Mouse (Mus musculus): ENCODE measurements around the gene Zfp831. TPM values are rescaled to one million over a fixed set of nuclear protein-coding genes. Genes with fewer than 3 reads are reported as not detected.

The Zfp831 gene
- polyA plus RNA-seq, 1 experiment from 2014 or later = not detected

DNA sequence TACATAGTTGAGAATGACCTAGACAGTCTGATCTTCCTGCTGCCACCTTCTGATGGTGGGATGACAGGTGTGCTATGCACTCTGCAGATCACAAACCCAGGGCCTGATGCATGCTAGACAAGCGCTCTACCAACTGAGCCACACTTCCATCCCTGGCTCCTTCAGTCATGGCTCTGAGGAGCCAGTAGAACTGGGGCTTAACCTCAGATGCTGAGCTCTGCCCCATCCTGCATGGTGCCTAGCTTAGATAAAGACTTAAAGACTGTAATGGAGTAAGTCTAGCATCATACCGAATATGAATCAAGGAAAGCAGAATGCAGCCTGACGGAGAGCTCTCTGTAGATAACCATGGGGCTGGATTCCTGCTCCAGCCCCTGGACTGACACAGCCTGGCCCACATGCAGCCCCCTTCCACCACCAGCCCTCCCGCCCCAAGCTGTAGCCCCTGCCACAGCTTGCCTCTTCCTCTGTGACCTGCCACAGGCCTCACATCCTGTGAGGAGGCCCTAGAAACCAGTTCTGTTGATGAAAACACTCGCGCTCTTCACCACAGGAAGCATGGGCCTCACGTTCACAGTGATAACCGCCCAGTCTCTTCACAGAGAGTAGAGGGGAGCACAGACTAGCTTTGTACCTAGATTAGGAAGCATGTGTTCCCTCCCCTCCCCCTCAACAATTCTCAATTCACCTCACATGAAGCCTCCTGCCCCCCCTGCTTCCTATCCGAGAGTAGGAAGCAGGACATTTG, 41.2 kb upstream of the Zfp831 start:
- H3K9me3 ChIP-seq (replicated peaks; ENCODE audit: control insufficient read depth, low read length) = no peaks in the 10 kb centered on the region
- no peaks in the 10 kb centered on the region for H3K27me3 ChIP-seq (ENCODE audit: control insufficient read depth, insufficient read depth, low read length)
- no peaks in the 10 kb centered on the region for H3K36me3 ChIP-seq (replicated peaks; ENCODE audit: control insufficient read depth, insufficient read depth, low read depth, low read length)
- ATAC-seq (replicated peaks; ENCODE audit: insufficient number of reproducible peaks, low FRiP score, low TSS enrichment, low read depth) (no peak), DNase-seq (ENCODE audit: low spot score) (peak; percentile 29)
- H3K4me3 ChIP-seq (ENCODE audit: low read depth, low read length) = no peak overlapping the region
- no peak overlapping the region; the same call in 1 of the 2 replicates for H3K4me2 ChIP-seq (ENCODE audit: low read depth, low read length)
- 56% methylated on average over 9 of the region's 9 CpGs for WGBS
- peaks cover 2% of the 10 kb centered on the region; the same call in 1 of the 2 replicates for H3K4me1 ChIP-seq (ENCODE audit: control insufficient read depth, insufficient read depth, low read length)
- no peak overlapping the region; the same call in 1 of the 2 replicates for H3K27ac ChIP-seq (replicated peaks; ENCODE audit: low read depth, low read length)
- H3K9ac ChIP-seq (replicated peaks; ENCODE audit: low read length) = no peak overlapping the region

DNA sequence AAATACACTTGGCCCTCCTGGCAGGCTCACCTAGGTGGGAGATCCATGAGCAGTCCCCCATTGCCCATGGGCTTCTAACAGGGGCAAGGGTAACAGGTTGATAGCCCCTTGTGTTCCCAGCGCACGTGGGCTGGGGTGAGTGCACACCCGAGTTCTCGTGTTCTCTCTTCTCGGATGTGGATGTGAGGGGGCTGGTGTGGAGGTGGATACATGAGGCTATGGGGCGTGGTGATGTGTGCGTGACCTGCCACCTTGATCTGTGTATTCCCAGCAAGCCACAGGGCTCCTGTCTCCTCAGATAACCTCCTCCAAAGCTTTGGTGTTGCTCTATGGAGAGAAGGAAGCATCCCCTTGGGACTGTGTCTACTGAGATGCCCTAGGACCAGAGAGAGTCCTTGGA, 40.0 kb upstream of the Zfp831 start:
- peaks cover 2% of the 10 kb centered on the region; the same call in 1 of the 2 replicates for H3K4me1 ChIP-seq (ENCODE audit: control insufficient read depth, insufficient read depth, low read length)
- no peak overlapping the region for H3K4me3 ChIP-seq (ENCODE audit: low read depth, low read length)
- 92% methylated on average over 7 of the region's 7 CpGs for WGBS
- H3K36me3 ChIP-seq (replicated peaks; ENCODE audit: control insufficient read depth, insufficient read depth, low read depth, low read length) = no peaks in the 10 kb centered on the region
- no peak for DNase-seq (ENCODE audit: low spot score)
- no peaks in the 10 kb centered on the region for H3K27me3 ChIP-seq (ENCODE audit: control insufficient read depth, insufficient read depth, low read length)
- H3K9ac ChIP-seq (replicated peaks; ENCODE audit: low read length) = no peak overlapping the region
- H3K4me2 ChIP-seq (ENCODE audit: low read depth, low read length) = no peak overlapping the region
- no peak for ATAC-seq (replicated peaks; ENCODE audit: insufficient number of reproducible peaks, low FRiP score, low TSS enrichment, low read depth)
- H3K27ac ChIP-seq (replicated peaks; ENCODE audit: low read depth, low read length) = no peak overlapping the region
- no peaks in the 10 kb centered on the region for H3K9me3 ChIP-seq (replicated peaks; ENCODE audit: control insufficient read depth, low read length)

DNA sequence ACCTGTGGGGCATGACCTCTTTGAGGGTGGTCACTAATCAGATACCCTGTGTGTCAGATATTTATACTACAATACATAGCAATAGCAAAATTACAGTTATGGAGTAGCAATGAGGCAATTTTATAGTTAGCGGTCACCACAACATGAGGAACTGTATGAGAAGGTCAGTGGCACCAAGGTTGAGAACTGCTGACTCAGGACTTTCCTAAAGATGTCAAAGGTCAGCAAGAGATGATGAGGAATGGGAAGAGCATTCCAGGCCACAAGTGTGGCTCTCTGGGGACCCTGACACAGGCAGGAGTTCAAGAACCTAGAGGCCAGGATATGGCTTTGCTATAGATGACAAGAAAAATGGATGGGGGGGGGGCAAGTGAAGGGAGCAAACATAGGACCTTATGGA, 38.3 kb upstream of the Zfp831 start:
- Histone ChIP-seq H3K4me1 (ENCODE audit: control insufficient read depth, insufficient read depth, low read length) (no peaks in the 10 kb centered on the region; the same call in 1 of the 2 replicates), H3K9me3 (replicated peaks; ENCODE audit: control insufficient read depth, low read length) (no peaks in the 10 kb centered on the region), H3K9ac (replicated peaks; ENCODE audit: low read length) (no peak overlapping the region), H3K4me2 (ENCODE audit: low read depth, low read length) (no peak overlapping the region), H3K27ac (replicated peaks; ENCODE audit: low read depth, low read length) (no peak overlapping the region), H3K36me3 (replicated peaks; ENCODE audit: control insufficient read depth, insufficient read depth, low read depth, low read length) (no peaks in the 10 kb centered on the region), H3K27me3 (ENCODE audit: control insufficient read depth, insufficient read depth, low read length) (no peaks in the 10 kb centered on the region), H3K4me3 (ENCODE audit: low read depth, low read length) (no peak overlapping the region)
- WGBS = 95% methylated on average over 1 of the region's 1 CpGs
- DNase-seq (ENCODE audit: low spot score) = no peak
- ATAC-seq (replicated peaks; ENCODE audit: insufficient number of reproducible peaks, low FRiP score, low TSS enrichment, low read depth) = no peak

DNA sequence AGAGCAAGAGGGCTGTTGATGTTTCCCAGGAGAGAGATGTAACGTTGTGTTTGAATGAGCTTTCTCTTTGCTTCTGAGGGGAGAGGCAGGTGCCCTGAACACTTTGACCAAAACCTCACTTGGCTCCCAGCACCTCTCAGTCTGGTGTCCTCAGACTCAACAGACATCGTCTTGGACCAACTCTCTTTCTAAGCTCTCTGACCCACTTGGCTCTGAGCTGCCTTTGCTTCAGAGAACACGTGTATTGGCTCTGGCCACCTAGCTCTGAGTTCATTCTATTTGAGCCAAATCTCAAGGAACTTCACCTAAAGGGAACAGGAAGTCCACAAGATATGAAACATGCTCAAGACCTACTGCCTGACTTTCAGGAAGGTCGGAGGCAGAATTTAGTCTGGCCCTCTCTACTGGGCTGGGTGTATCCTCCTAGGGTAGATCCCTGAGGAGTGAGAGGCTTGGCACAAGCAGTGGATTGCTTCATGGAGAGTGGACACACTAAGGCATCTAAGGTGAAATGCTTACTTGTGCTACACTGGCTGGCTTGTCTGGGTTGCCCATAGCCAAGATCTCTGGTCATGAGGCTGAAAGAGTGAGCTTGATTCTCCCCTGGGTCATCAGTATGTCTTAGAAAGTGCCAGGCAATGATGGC, 37.8 kb upstream of the Zfp831 start:
- DNase-seq (ENCODE audit: low spot score) (no peak), ATAC-seq (replicated peaks; ENCODE audit: insufficient number of reproducible peaks, low FRiP score, low TSS enrichment, low read depth) (no peak)
- H3K36me3 ChIP-seq (replicated peaks; ENCODE audit: control insufficient read depth, insufficient read depth, low read depth, low read length) = no peaks in the 10 kb centered on the region
- 95% methylated on average over 4 of the region's 4 CpGs for WGBS
- H3K4me1 ChIP-seq (ENCODE audit: control insufficient read depth, insufficient read depth, low read length) = no peaks in the 10 kb centered on the region; the same call in 1 of the 2 replicates
- H3K9ac ChIP-seq (replicated peaks; ENCODE audit: low read length) = no peak overlapping the region
- no peaks in the 10 kb centered on the region for H3K27me3 ChIP-seq (ENCODE audit: control insufficient read depth, insufficient read depth, low read length)
- H3K9me3 ChIP-seq (replicated peaks; ENCODE audit: control insufficient read depth, low read length) = no peaks in the 10 kb centered on the region
- no peak overlapping the region for H3K4me3 ChIP-seq (ENCODE audit: low read depth, low read length)
- no peak overlapping the region for H3K27ac ChIP-seq (replicated peaks; ENCODE audit: low read depth, low read length)
- no peak overlapping the region for H3K4me2 ChIP-seq (ENCODE audit: low read depth, low read length)

DNA sequence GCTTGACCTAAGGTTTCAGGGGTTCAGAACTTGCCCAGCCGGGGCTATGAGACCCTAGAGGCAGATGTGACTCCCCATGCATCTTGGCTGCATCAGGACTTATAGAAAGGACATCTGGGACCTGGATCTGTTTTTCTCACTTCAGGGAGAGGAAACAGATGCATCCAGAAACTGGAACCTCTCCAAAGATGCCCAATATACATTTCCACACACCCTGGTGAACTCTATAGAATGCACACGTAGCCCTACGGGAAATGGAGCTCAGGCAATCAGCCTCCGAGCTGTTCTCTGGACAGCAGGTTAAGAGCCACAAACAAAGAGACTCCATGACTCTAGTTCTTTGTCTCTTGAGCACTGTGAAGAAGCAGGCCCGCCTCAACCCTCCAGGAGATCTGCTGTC, 37.0 kb upstream of the Zfp831 start:
- ATAC-seq (replicated peaks; ENCODE audit: insufficient number of reproducible peaks, low FRiP score, low TSS enrichment, low read depth) = no peak
- Histone ChIP-seq H3K4me2 (ENCODE audit: low read depth, low read length) (no peak overlapping the region), H3K9me3 (replicated peaks; ENCODE audit: control insufficient read depth, low read length) (no peaks in the 10 kb centered on the region), H3K27me3 (ENCODE audit: control insufficient read depth, insufficient read depth, low read length) (no peaks in the 10 kb centered on the region), H3K36me3 (replicated peaks; ENCODE audit: control insufficient read depth, insufficient read depth, low read depth, low read length) (no peaks in the 10 kb centered on the region), H3K4me3 (ENCODE audit: low read depth, low read length) (no peak overlapping the region), H3K27ac (replicated peaks; ENCODE audit: low read depth, low read length) (no peak overlapping the region), H3K9ac (replicated peaks; ENCODE audit: low read length) (no peak overlapping the region), H3K4me1 (ENCODE audit: control insufficient read depth, insufficient read depth, low read length) (no peaks in the 10 kb centered on the region; the same call in 1 of the 2 replicates)
- WGBS = 63% methylated on average over 5 of the region's 5 CpGs
- DNase-seq (ENCODE audit: low spot score) = no peak

DNA sequence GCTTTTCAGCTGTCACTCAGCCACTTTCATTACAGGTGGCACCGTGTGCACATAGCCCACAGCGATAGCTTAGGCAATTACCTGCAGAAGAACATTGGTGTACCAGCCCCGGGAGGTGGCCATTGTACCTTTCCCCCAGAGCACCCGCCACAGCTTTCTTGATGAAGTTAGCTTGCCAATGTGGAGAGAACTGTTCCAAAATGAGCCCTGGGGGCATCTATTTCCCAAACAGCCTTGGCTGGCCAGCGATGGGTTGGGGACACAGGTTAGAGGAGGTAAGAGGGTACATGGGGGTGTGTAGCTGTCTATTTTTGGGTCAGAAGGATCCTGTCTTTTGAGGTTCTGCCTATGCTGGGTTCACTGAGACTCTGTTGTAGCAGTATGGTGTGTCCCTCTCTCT, 33.4 kb upstream of the Zfp831 start:
- ATAC-seq (replicated peaks; ENCODE audit: insufficient number of reproducible peaks, low FRiP score, low TSS enrichment, low read depth) = no peak

DNA sequence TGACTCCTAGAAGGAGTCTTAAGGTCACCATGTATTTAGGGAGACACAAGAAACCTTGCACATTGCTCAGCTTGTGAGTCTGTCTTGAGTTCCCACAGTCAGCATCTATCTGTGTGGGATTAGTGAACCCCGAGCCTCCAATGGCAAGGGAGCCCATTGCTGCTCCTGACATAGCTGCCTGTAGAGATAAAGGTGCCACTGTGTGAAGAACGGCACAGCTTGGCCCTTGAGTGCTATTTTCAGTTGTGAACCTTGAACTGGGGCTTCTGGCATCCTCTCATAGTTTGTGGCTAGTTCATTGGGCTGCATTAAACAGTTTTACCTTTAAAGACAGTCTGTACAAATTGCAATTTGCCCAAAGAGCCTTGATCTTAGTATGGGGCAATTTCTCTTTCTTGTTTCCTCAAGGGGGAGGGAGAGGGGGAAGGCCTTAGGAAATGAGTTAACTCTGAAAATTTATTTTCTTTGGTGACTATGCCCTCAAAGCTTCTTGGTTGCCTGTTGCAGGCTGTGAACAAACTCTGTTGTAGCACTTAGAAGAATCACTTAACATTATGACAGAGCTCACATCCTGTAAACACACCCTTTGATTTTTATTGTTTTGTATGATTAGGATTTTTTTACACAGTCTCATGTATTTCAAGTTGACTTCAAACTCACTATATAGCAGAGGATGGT, 30.8 kb upstream of the Zfp831 start:
- WGBS = 72% methylated on average over 2 of the region's 2 CpGs
- ATAC-seq (replicated peaks; ENCODE audit: insufficient number of reproducible peaks, low FRiP score, low TSS enrichment, low read depth) (no peak), DNase-seq (ENCODE audit: low spot score) (no peak)
- Histone ChIP-seq H3K36me3 (replicated peaks; ENCODE audit: control insufficient read depth, insufficient read depth, low read depth, low read length) (no peaks in the 10 kb centered on the region), H3K9ac (replicated peaks; ENCODE audit: low read length) (no peak overlapping the region), H3K27me3 (ENCODE audit: control insufficient read depth, insufficient read depth, low read length) (no peaks in the 10 kb centered on the region), H3K4me2 (ENCODE audit: low read depth, low read length) (no peak overlapping the region), H3K9me3 (replicated peaks; ENCODE audit: control insufficient read depth, low read length) (no peaks in the 10 kb centered on the region), H3K4me1 (ENCODE audit: control insufficient read depth, insufficient read depth, low read length) (no peaks in the 10 kb centered on the region), H3K27ac (replicated peaks; ENCODE audit: low read depth, low read length) (no peak overlapping the region), H3K4me3 (ENCODE audit: low read depth, low read length) (no peak overlapping the region)

More for the DNA sequence above, 33.4 kb upstream of the Zfp831 start:
- no peak overlapping the region for H3K9ac ChIP-seq (replicated peaks; ENCODE audit: low read length)
- no peak overlapping the region for H3K27ac ChIP-seq (replicated peaks; ENCODE audit: low read depth, low read length)
- no peaks in the 10 kb centered on the region for H3K36me3 ChIP-seq (replicated peaks; ENCODE audit: control insufficient read depth, insufficient read depth, low read depth, low read length)
- no peak for DNase-seq (ENCODE audit: low spot score)
- WGBS = 85% methylated on average over 5 of the region's 5 CpGs
- H3K4me1 ChIP-seq (ENCODE audit: control insufficient read depth, insufficient read depth, low read length) = no peaks in the 10 kb centered on the region
- no peak overlapping the region for H3K4me3 ChIP-seq (ENCODE audit: low read depth, low read length)
- H3K9me3 ChIP-seq (replicated peaks; ENCODE audit: control insufficient read depth, low read length) = no peaks in the 10 kb centered on the region
- H3K27me3 ChIP-seq (ENCODE audit: control insufficient read depth, insufficient read depth, low read length) = no peaks in the 10 kb centered on the region
- H3K4me2 ChIP-seq (ENCODE audit: low read depth, low read length) = no peak overlapping the region

DNA sequence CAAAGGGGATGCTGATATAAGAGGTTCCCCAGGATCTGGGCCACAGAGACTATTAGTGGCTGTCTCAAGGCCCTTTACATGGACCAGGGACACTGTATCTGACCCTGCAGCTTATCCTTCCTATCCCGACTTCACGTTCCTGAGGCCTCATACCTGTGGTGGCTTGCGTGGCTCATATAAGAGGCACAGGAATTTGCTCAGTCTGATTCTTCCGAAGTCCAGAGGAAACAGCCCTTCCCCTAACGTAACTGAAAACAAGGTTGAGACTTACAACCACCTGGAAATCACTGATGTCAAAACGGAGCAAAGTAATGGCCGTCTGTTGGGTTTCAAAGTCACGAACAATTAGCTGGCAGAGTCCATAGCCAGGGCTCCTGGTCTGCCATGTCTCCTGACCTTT, 30.1 kb upstream of the Zfp831 start:
- H3K4me2 ChIP-seq (ENCODE audit: low read depth, low read length) = no peak overlapping the region
- DNase-seq (ENCODE audit: low spot score) (no peak), ATAC-seq (replicated peaks; ENCODE audit: insufficient number of reproducible peaks, low FRiP score, low TSS enrichment, low read depth) (no peak)
- H3K27me3 ChIP-seq (ENCODE audit: control insufficient read depth, insufficient read depth, low read length) = no peaks in the 10 kb centered on the region
- H3K27ac ChIP-seq (replicated peaks; ENCODE audit: low read depth, low read length) = no peak overlapping the region
- H3K36me3 ChIP-seq (replicated peaks; ENCODE audit: control insufficient read depth, insufficient read depth, low read depth, low read length) = no peaks in the 10 kb centered on the region
- H3K9ac ChIP-seq (replicated peaks; ENCODE audit: low read length) = no peak overlapping the region
- WGBS = 85% methylated on average over 8 of the region's 8 CpGs
- H3K9me3 ChIP-seq (replicated peaks; ENCODE audit: control insufficient read depth, low read length) = no peaks in the 10 kb centered on the region
- no peaks in the 10 kb centered on the region for H3K4me1 ChIP-seq (ENCODE audit: control insufficient read depth, insufficient read depth, low read length)
- no peak overlapping the region for H3K4me3 ChIP-seq (ENCODE audit: low read depth, low read length)

All from embryonic facial prominence, embryonic 11.5 days (tissue).